Mouse (Mus musculus) bone marrow, adult 2 months (tissue): ENCODE data around the gene Hcst.

Source experiments
- CTCF ChIP-seq: fragments of 200-500 bp; IDR thresholded peaks from 2 replicates; pipeline ENCODE4 v1.5.1; 2011; ENCODE audit warnings: low read length, control low read depth; ENCODE audit not compliant: control insufficient read depth, insufficient read depth
- POLR2A ChIP-seq: fragments of 200-500 bp; IDR thresholded peaks from 2 replicates; pipeline ENCODE4 v1.6.1; 2011; ENCODE audit warnings: low read depth, mild to moderate bottlenecking, control low read depth, low read length, borderline replicate concordance; ENCODE audit not compliant: control insufficient read depth

DNA sequence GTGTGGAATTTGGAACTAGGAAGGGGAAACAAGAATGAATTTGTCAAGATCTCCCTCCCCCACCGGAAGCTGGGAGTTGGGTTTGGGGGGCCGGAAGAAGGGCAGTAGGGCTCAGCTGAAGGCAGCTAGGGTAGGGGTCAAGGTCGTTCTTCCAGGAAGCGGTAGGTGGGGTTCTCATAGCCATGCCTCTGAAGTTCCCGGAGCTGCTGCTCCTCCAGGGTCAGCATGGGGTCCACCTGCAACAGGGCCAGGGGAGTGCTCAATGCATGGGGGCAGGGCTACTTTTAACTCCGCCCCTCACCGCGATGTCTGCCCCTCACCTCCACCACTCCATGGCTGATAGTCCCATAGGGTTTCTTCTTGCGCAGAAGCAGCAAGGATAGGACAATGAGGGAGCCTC lies 15.5 kb upstream of the Hcst start:
- TF ChIP-seq POLR2A (no peak), CTCF (no peak)
